Mouse (Mus musculus): ENCODE measurements at regions not wholly inside any gene's neighbourhood (a gene's known extent, or its start where the extent isn't known, plus 50 kb on each side); places are given as distances from the start of the nearest gene placed in this dataset.

DNA sequence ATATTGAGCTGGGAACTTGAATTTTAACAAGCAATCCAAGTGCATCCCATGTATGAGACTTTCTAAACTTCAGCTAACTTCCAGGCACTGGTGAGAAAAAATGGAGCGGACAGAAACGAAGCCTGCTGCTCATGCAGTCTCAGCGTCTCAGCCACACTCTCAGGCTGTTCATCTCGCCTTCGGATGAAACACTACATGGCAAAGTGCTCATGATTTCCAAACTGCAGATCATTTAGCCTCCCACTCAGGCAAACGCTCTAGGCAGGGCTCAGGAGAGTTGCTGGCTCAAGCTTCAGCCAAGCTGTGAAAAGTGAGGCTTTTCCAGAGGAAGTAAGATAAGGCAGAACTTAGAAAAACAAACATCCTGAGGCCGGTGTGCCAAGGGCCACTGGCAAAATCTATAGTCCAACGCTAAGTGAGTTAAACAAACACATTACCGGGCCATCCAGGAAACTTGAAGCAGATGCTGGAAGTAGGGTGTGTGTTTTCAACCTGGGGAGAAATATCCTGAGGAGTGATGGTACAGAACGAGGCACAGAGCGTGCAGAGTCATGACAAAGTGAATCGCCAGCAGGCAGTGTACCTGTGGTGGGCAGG lies 330.7 kb upstream of the Adamts9 start:
- Histone ChIP-seq H3K4me3 (replicated peaks; ENCODE audit: low read length) (no peak overlapping the region), H3K9ac (ENCODE audit: low read length) (no peak overlapping the region), H3K27me3 (ENCODE audit: control insufficient read depth, insufficient read depth, low read length) (no peaks in the 10 kb centered on the region), H3K36me3 (ENCODE audit: control insufficient read depth, insufficient read depth, low read length) (no peaks in the 10 kb centered on the region), H3K4me2 (ENCODE audit: low read depth, low read length) (no peak overlapping the region), H3K27ac (ENCODE audit: low read length) (peak overlapping the region; percentile 46; the same call in 1 of the 2 replicates), H3K4me1 (ENCODE audit: control insufficient read depth, insufficient read depth, low read length) (peaks cover 5% of the 10 kb centered on the region; the same call in 1 of the 2 replicates), H3K9me3 (replicated peaks; ENCODE audit: control insufficient read depth, low read length) (no peaks in the 10 kb centered on the region)
- WGBS, result 37% methylated on average over 12 of the region's 12 CpGs
- peak; percentile 68; the same call in 1 of the 2 replicates for ATAC-seq (ENCODE audit: insufficient read depth, low FRiP score)

DNA sequence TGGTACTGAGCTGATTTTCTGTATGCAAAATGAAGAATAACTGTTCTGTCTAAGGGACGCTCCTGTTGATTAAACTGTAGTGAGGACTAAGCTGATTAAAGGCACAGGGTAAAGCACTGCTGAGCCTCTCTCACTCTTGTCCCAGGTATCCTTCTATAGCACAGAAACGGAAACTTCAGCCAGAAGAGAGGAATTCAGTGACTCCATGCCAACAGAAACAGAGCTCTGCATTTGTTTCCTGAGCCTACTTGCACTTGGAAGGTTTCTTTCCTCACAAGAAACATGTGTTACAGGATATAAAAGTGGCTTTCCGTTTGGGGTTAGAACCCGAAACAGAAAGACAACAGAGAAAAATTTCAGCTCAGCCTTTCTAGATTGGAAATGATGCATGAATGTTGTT lies 328.9 kb upstream of the Adamts9 start:
- Histone ChIP-seq H3K9me3 (replicated peaks; ENCODE audit: control insufficient read depth, low read length) (no peaks in the 10 kb centered on the region), H3K4me1 (ENCODE audit: control insufficient read depth, insufficient read depth, low read length) (peaks cover 5% of the 10 kb centered on the region; the same call in 1 of the 2 replicates), H3K27me3 (ENCODE audit: control insufficient read depth, insufficient read depth, low read length) (no peaks in the 10 kb centered on the region), H3K4me3 (replicated peaks; ENCODE audit: low read length) (no peak overlapping the region), H3K36me3 (ENCODE audit: control insufficient read depth, insufficient read depth, low read length) (no peaks in the 10 kb centered on the region), H3K4me2 (ENCODE audit: low read depth, low read length) (no peak overlapping the region), H3K9ac (ENCODE audit: low read length) (no peak overlapping the region), H3K27ac (ENCODE audit: low read length) (no peak overlapping the region; the same call in 1 of the 2 replicates)
- ATAC-seq (ENCODE audit: insufficient read depth, low FRiP score), result no peak
- WGBS, result 58% methylated on average over 4 of the region's 4 CpGs

DNA sequence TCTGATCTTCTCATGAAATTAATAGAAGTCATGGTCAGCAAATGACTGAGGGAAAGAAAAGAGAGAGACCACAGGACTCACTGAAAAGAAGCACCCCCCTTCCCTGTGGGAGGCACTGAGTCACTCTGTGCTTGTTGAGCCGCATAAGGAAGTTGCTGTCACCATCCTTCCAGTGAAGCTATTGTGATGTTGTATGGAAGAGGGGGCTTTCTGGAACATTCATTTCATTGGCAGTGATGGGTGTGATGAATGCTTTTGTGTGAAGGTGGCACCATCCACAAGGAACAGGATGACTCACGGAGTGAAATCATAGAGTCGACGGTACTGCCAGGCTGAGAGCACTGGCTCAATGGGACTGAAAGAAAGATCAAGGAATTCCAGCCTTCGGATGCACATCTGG lies 323.5 kb upstream of the Adamts9 start:
- Histone ChIP-seq H3K27me3 (ENCODE audit: control insufficient read depth, insufficient read depth, low read length) (no peaks in the 10 kb centered on the region), H3K36me3 (ENCODE audit: control insufficient read depth, insufficient read depth, low read length) (no peaks in the 10 kb centered on the region), H3K9ac (ENCODE audit: low read length) (no peak overlapping the region), H3K27ac (ENCODE audit: low read length) (no peak overlapping the region), H3K4me3 (replicated peaks; ENCODE audit: low read length) (no peak overlapping the region), H3K9me3 (replicated peaks; ENCODE audit: control insufficient read depth, low read length) (no peaks in the 10 kb centered on the region), H3K4me1 (ENCODE audit: control insufficient read depth, insufficient read depth, low read length) (no peaks in the 10 kb centered on the region), H3K4me2 (ENCODE audit: low read depth, low read length) (no peak overlapping the region)
- 82% methylated on average over 5 of the region's 5 CpGs for WGBS
- ATAC-seq (ENCODE audit: insufficient read depth, low FRiP score), result no peak

DNA sequence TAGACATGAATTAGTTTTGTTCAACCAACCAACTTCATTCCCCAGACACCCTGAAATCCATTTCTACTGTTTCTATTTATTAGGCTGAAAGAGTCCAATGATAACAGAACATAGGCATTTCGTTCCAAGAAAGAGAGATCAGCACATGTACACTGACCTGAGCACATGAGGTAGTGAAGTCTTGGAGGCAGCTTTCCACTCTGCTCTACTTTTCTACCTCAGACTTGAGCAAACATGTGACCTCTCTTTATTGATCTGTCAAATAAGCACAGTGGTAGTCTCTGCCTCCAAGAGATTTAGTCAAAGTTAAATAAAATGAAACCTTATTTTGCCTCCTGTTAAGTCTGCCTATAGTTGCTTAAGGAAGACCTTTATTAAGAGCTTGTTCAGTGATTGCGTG lies 321.9 kb upstream of the Adamts9 start:
- no peak for ATAC-seq (ENCODE audit: insufficient read depth, low FRiP score)
- no peaks in the 10 kb centered on the region for H3K9me3 ChIP-seq (replicated peaks; ENCODE audit: control insufficient read depth, low read length)
- H3K36me3 ChIP-seq (ENCODE audit: control insufficient read depth, insufficient read depth, low read length), result no peaks in the 10 kb centered on the region
- H3K27me3 ChIP-seq (ENCODE audit: control insufficient read depth, insufficient read depth, low read length), result no peaks in the 10 kb centered on the region
- WGBS, result 78% methylated on average over 2 of the region's 2 CpGs
- H3K4me1 ChIP-seq (ENCODE audit: control insufficient read depth, insufficient read depth, low read length), result no peaks in the 10 kb centered on the region
- no peak overlapping the region for H3K4me3 ChIP-seq (replicated peaks; ENCODE audit: low read length)
- H3K4me2 ChIP-seq (ENCODE audit: low read depth, low read length), result no peak overlapping the region
- no peak overlapping the region for H3K9ac ChIP-seq (ENCODE audit: low read length)
- H3K27ac ChIP-seq (ENCODE audit: low read length), result no peak overlapping the region

DNA sequence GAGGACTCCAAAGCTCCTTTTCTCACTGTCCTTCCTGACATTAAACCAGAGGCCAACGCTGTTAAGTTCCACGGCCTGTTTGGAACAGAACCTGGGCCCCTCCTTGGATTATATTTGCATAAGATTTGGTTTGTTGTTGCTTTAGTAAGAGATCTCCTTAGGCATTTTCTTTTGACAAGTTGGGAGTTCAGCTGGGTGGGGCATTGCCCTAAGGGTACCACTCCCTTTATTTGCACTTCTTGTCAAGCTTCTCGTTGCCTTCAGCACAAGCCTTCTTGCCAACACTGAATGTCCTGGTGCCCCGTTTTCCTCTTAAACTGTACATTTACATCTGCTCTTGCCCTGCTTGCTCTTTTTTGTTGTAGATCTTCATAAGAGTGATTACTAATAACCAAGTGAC lies 317.5 kb upstream of the Adamts9 start:
- 56% methylated on average over 4 of the region's 4 CpGs for WGBS
- Histone ChIP-seq H3K4me3 (replicated peaks; ENCODE audit: low read length) (no peak overlapping the region), H3K4me2 (ENCODE audit: low read depth, low read length) (no peak overlapping the region), H3K4me1 (ENCODE audit: control insufficient read depth, insufficient read depth, low read length) (no peaks in the 10 kb centered on the region), H3K9me3 (replicated peaks; ENCODE audit: control insufficient read depth, low read length) (no peaks in the 10 kb centered on the region), H3K36me3 (ENCODE audit: control insufficient read depth, insufficient read depth, low read length) (no peaks in the 10 kb centered on the region), H3K9ac (ENCODE audit: low read length) (no peak overlapping the region), H3K27me3 (ENCODE audit: control insufficient read depth, insufficient read depth, low read length) (no peaks in the 10 kb centered on the region), H3K27ac (ENCODE audit: low read length) (no peak overlapping the region)
- no peak for ATAC-seq (ENCODE audit: insufficient read depth, low FRiP score)

DNA sequence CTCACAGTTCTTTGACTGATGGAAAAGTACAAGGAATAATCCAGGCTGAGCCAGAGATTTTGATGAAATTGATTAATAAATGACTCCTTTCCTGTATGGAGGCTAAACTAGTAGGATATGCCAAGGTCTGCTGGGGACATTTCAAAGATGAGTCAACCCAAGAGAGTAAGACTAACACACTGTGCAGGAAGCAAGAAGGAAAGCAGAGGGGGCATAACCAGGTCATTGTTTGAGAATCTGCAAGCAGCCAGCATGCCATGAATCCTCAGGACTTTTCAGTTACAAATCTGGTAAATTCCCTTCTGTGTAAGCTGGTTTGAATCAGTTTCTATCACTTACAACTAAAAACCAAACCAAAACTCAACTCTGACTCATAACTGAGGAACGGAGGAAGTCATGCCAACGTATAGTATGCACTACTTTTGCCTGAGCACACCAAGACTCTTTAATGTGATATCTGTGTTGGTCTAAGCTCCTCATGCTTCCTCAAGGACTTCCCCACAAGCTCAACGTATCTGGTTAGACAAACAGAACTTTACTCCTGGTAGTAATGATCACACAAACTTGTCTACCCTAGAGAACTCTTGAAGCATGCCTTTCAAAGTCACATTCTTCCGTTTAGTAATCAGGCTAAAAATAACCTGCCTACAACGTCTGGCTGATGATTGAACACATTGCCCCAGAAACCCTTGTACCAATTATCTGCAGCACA lies 314.0 kb upstream of the Adamts9 start:
- H3K4me2 ChIP-seq (ENCODE audit: low read depth, low read length), result no peak overlapping the region
- H3K4me3 ChIP-seq (replicated peaks; ENCODE audit: low read length), result no peak overlapping the region
- 51% methylated on average over 5 of the region's 5 CpGs for WGBS
- no peak overlapping the region for H3K27ac ChIP-seq (ENCODE audit: low read length)
- no peaks in the 10 kb centered on the region for H3K27me3 ChIP-seq (ENCODE audit: control insufficient read depth, insufficient read depth, low read length)
- H3K9ac ChIP-seq (ENCODE audit: low read length), result no peak overlapping the region
- H3K36me3 ChIP-seq (ENCODE audit: control insufficient read depth, insufficient read depth, low read length), result no peaks in the 10 kb centered on the region
- no peaks in the 10 kb centered on the region for H3K4me1 ChIP-seq (ENCODE audit: control insufficient read depth, insufficient read depth, low read length)
- ATAC-seq (ENCODE audit: insufficient read depth, low FRiP score), result no peak
- H3K9me3 ChIP-seq (replicated peaks; ENCODE audit: control insufficient read depth, low read length), result no peaks in the 10 kb centered on the region

DNA sequence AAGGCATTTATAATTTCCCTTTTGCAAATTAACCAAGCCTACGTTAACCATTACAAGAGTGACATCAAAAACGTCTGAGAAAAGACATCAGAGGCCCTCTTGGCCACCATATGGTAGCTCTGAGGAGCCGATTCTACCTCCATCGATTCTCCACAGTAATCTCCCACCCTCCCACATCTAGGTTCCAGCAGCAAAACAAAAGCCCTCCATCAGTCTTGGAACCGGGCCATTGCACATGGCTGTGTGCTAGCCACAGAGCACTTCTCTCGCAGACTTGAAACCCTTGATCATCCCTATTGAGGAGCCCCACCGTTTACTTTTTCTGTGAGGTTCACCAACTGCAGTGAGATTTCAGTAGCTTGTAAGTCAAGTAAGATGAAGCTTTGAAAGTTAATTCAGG lies 310.5 kb upstream of the Adamts9 start:
- H3K27me3 ChIP-seq (ENCODE audit: control insufficient read depth, insufficient read depth, low read length), result no peaks in the 10 kb centered on the region
- H3K4me1 ChIP-seq (ENCODE audit: control insufficient read depth, insufficient read depth, low read length), result no peaks in the 10 kb centered on the region
- no peak overlapping the region for H3K9ac ChIP-seq (ENCODE audit: low read length)
- H3K4me2 ChIP-seq (ENCODE audit: low read depth, low read length), result no peak overlapping the region
- no peaks in the 10 kb centered on the region for H3K9me3 ChIP-seq (replicated peaks; ENCODE audit: control insufficient read depth, low read length)
- H3K27ac ChIP-seq (ENCODE audit: low read length), result no peak overlapping the region
- H3K4me3 ChIP-seq (replicated peaks; ENCODE audit: low read length), result no peak overlapping the region
- ATAC-seq (ENCODE audit: insufficient read depth, low FRiP score), result no peak
- 70% methylated on average over 7 of the region's 7 CpGs for WGBS
- H3K36me3 ChIP-seq (ENCODE audit: control insufficient read depth, insufficient read depth, low read length), result no peaks in the 10 kb centered on the region

DNA sequence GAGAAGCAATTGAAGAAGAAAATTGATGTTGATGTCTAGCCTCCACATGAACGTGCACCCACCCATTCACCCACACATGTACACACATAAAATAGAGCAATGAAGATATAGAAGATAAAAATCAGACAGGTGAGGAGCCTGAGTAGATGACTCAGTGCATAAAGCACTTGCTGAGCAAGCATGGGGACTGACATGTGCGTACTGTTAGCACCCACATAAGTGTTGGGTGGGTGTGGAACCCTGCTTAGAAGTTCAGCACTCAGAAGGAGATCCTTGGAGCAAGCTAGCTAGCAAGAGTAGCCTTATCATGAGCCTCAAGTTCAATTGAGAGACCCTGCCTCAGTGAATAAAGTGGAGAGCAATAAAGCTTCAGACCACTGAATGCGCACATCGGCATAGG lies 305.7 kb upstream of the Adamts9 start:
- Histone ChIP-seq H3K27ac (ENCODE audit: low read length) (no peak overlapping the region), H3K4me3 (replicated peaks; ENCODE audit: low read length) (no peak overlapping the region), H3K36me3 (ENCODE audit: control insufficient read depth, insufficient read depth, low read length) (no peaks in the 10 kb centered on the region), H3K4me1 (ENCODE audit: control insufficient read depth, insufficient read depth, low read length) (no peaks in the 10 kb centered on the region; the same call in 1 of the 2 replicates), H3K9ac (ENCODE audit: low read length) (no peak overlapping the region), H3K27me3 (ENCODE audit: control insufficient read depth, insufficient read depth, low read length) (no peaks in the 10 kb centered on the region), H3K9me3 (replicated peaks; ENCODE audit: control insufficient read depth, low read length) (no peaks in the 10 kb centered on the region), H3K4me2 (ENCODE audit: low read depth, low read length) (no peak overlapping the region)
- ATAC-seq (ENCODE audit: insufficient read depth, low FRiP score), result no peak
- 88% methylated on average over 4 of the region's 4 CpGs for WGBS

DNA sequence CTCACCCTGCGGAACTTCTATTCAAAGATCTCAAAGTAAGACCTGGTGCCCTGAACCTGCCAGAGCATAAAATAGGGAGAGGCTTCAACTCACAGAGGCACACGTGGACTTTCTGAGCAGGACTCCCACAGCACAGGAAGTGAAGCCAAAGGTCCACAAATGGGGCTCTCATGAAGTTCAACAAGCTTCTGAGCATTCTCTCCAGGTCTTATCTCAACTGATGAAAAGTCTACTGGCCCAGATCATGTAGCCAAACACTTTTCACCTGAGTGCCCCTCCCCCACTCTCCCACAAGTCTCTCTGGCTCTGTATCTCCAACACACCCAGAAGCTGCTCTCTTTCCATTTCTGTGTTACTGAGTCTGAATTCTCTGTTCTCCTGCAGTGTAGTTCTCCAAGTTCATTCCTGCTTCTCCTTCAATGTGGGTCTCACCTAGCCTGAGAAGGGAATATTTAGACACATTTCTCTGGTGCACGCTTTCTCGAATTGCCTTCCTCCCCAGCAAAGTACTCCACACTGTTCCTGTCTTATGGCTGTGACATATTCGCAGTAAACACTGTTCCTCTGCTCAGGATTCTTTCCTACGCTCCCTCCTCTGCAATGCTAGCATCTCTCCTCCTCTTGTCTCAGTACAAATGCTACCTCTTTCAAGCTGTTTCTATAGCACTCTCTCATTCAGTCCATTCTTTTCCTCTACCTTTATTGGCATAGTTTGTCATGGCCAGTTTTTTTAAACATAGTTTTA lies 303.4 kb upstream of the Adamts9 start:
- Histone ChIP-seq H3K27me3 (ENCODE audit: control insufficient read depth, insufficient read depth, low read length) (no peaks in the 10 kb centered on the region), H3K4me2 (ENCODE audit: low read depth, low read length) (no peak overlapping the region), H3K4me3 (replicated peaks; ENCODE audit: low read length) (no peak overlapping the region), H3K4me1 (ENCODE audit: control insufficient read depth, insufficient read depth, low read length) (no peaks in the 10 kb centered on the region; the same call in 1 of the 2 replicates), H3K36me3 (ENCODE audit: control insufficient read depth, insufficient read depth, low read length) (no peaks in the 10 kb centered on the region), H3K27ac (ENCODE audit: low read length) (no peak overlapping the region), H3K9me3 (replicated peaks; ENCODE audit: control insufficient read depth, low read length) (no peaks in the 10 kb centered on the region), H3K9ac (ENCODE audit: low read length) (no peak overlapping the region)
- no peak for ATAC-seq (ENCODE audit: insufficient read depth, low FRiP score)
- WGBS, result 69% methylated on average over 6 of the region's 6 CpGs
